Mouse (Mus musculus): ENCODE data around the gene Rhobtb3. TPM values are rescaled to one million over a fixed set of nuclear protein-coding genes. Genes with fewer than 3 reads are reported as not detected.
A peak's percentile ranks its signal among the peaks of the same experiment; 100 is the strongest.

The Rhobtb3 gene
- polyA plus RNA-seq, 1 experiment from 2014 or later = 19.2 TPM

- Histone ChIP-seq H3K4me2 (ENCODE audit: low read length) (no peak overlapping the region), H3K9me3 (replicated peaks; ENCODE audit: control insufficient read depth, low read length, poor library complexity, severe bottlenecking) (no peaks in the 10 kb centered on the region), H3K9ac (ENCODE audit: low read depth, low read length) (no peak overlapping the region), H3K27me3 (ENCODE audit: control insufficient read depth, insufficient read depth, low read depth, low read length) (no peaks in the 10 kb centered on the region), H3K4me1 (ENCODE audit: control insufficient read depth, insufficient read depth, low read length) (no peaks in the 10 kb centered on the region), H3K27ac (ENCODE audit: low read length) (no peak overlapping the region), H3K4me3 (ENCODE audit: low read depth, low read length) (no peak overlapping the region), H3K36me3 (ENCODE audit: control insufficient read depth, insufficient read depth, low read length) (no peaks in the 10 kb centered on the region)
- peak; percentile 32; the same call in 1 of the 2 replicates for ATAC-seq
Measured at GRCm38 (mm10) chr13:75955357-75955992, 11.8 kb upstream of the Rhobtb3 start.

GRCm38 (mm10) chr13:75950295-75950694 lies 6.6 kb upstream of the Rhobtb3 start:
- ATAC-seq = no peak
- H3K36me3 ChIP-seq (ENCODE audit: control insufficient read depth, insufficient read depth, low read length) = no peaks in the 10 kb centered on the region
- 56% methylated on average over 1 of the region's 1 CpGs for WGBS
- H3K4me3 ChIP-seq (ENCODE audit: low read depth, low read length) = no peak overlapping the region
- no peak overlapping the region for H3K27ac ChIP-seq (ENCODE audit: low read length)
- H3K9me3 ChIP-seq (replicated peaks; ENCODE audit: control insufficient read depth, low read length, poor library complexity, severe bottlenecking) = no peaks in the 10 kb centered on the region
- no peak overlapping the region for H3K4me2 ChIP-seq (ENCODE audit: low read length)
- H3K9ac ChIP-seq (ENCODE audit: low read depth, low read length) = no peak overlapping the region
- H3K4me1 ChIP-seq (ENCODE audit: control insufficient read depth, insufficient read depth, low read length) = no peaks in the 10 kb centered on the region
- no peaks in the 10 kb centered on the region for H3K27me3 ChIP-seq (ENCODE audit: control insufficient read depth, insufficient read depth, low read depth, low read length)

- Histone ChIP-seq H3K4me1 (ENCODE audit: control insufficient read depth, insufficient read depth, low read length) (peaks cover 21% of the 10 kb centered on the region), H3K9ac (ENCODE audit: low read depth, low read length) (peak overlapping the region; percentile 90), H3K27ac (ENCODE audit: low read length) (peak overlapping the region; percentile 97), H3K4me2 (ENCODE audit: low read length) (peak overlapping the region; percentile 58), H3K4me3 (ENCODE audit: low read depth, low read length) (peak overlapping the region; percentile 70), H3K9me3 (replicated peaks; ENCODE audit: control insufficient read depth, low read length, poor library complexity, severe bottlenecking) (no peaks in the 10 kb centered on the region), H3K27me3 (ENCODE audit: control insufficient read depth, insufficient read depth, low read depth, low read length) (no peaks in the 10 kb centered on the region), H3K36me3 (ENCODE audit: control insufficient read depth, insufficient read depth, low read length) (no peaks in the 10 kb centered on the region)
- ATAC-seq = no peak
- under 1% methylated on average over 7 of the region's 7 CpGs for WGBS
Measured at GRCm38 (mm10) chr13:75944044-75944820, 507 bp upstream of the Rhobtb3 start.

GRCm38 (mm10) chr13:75942731-75943130 lies 994 bp downstream of the Rhobtb3 start:
- H3K36me3 ChIP-seq (ENCODE audit: control insufficient read depth, insufficient read depth, low read length) = peaks cover 8% of the 10 kb centered on the region
- peak overlapping the region; percentile 97 for H3K27ac ChIP-seq (ENCODE audit: low read length)
- H3K4me3 ChIP-seq (ENCODE audit: low read depth, low read length) = peak overlapping the region; percentile 70
- peak overlapping the region; percentile 90 for H3K9ac ChIP-seq (ENCODE audit: low read depth, low read length)
- H3K27me3 ChIP-seq (ENCODE audit: control insufficient read depth, insufficient read depth, low read depth, low read length) = no peaks in the 10 kb centered on the region
- ATAC-seq = peak; percentile 47
- 0% methylated on average over 6 of the region's 6 CpGs for WGBS
- H3K4me2 ChIP-seq (ENCODE audit: low read length) = peak overlapping the region; percentile 58
- peaks cover 21% of the 10 kb centered on the region for H3K4me1 ChIP-seq (ENCODE audit: control insufficient read depth, insufficient read depth, low read length)
- H3K9me3 ChIP-seq (replicated peaks; ENCODE audit: control insufficient read depth, low read length, poor library complexity, severe bottlenecking) = no peaks in the 10 kb centered on the region

GRCm38 (mm10) chr13:75941518-75942295 lies 2.0 kb downstream of the Rhobtb3 start:
- Histone ChIP-seq H3K4me3 (ENCODE audit: low read depth, low read length) (peak overlapping the region; percentile 28), H3K36me3 (ENCODE audit: control insufficient read depth, insufficient read depth, low read length) (peaks cover 8% of the 10 kb centered on the region), H3K27me3 (ENCODE audit: control insufficient read depth, insufficient read depth, low read depth, low read length) (no peaks in the 10 kb centered on the region), H3K9me3 (replicated peaks; ENCODE audit: control insufficient read depth, low read length, poor library complexity, severe bottlenecking) (no peaks in the 10 kb centered on the region), H3K4me1 (ENCODE audit: control insufficient read depth, insufficient read depth, low read length) (peaks cover 21% of the 10 kb centered on the region), H3K27ac (ENCODE audit: low read length) (no peak overlapping the region), H3K9ac (ENCODE audit: low read depth, low read length) (no peak overlapping the region), H3K4me2 (ENCODE audit: low read length) (peak overlapping the region; percentile 55)
- WGBS = 52% methylated on average over 5 of the region's 5 CpGs
- no peak for ATAC-seq

- Histone ChIP-seq H3K27me3 (ENCODE audit: control insufficient read depth, insufficient read depth, low read depth, low read length) (no peaks in the 10 kb centered on the region), H3K27ac (ENCODE audit: low read length) (no peak overlapping the region), H3K9me3 (replicated peaks; ENCODE audit: control insufficient read depth, low read length, poor library complexity, severe bottlenecking) (no peaks in the 10 kb centered on the region), H3K36me3 (ENCODE audit: control insufficient read depth, insufficient read depth, low read length) (peaks cover 8% of the 10 kb centered on the region), H3K4me2 (ENCODE audit: low read length) (peak overlapping the region; percentile 55), H3K4me3 (ENCODE audit: low read depth, low read length) (peak overlapping the region; percentile 28), H3K4me1 (ENCODE audit: control insufficient read depth, insufficient read depth, low read length) (peaks cover 21% of the 10 kb centered on the region), H3K9ac (ENCODE audit: low read depth, low read length) (0 out of 2 replicates have a peak overlapping the region, but pooled peaks have one; percentile 31)
- 77% methylated on average over 2 of the region's 2 CpGs for WGBS
- ATAC-seq = no peak
Measured at GRCm38 (mm10) chr13:75940791-75941517, 2.8 kb downstream of the Rhobtb3 start.

GRCm38 (mm10) chr13:75938866-75939265 lies 4.9 kb downstream of the Rhobtb3 start:
- Histone ChIP-seq H3K27me3 (ENCODE audit: control insufficient read depth, insufficient read depth, low read depth, low read length) (no peaks in the 10 kb centered on the region), H3K9me3 (replicated peaks; ENCODE audit: control insufficient read depth, low read length, poor library complexity, severe bottlenecking) (no peaks in the 10 kb centered on the region), H3K36me3 (ENCODE audit: control insufficient read depth, insufficient read depth, low read length) (peaks cover 8% of the 10 kb centered on the region), H3K27ac (ENCODE audit: low read length) (no peak overlapping the region), H3K4me3 (ENCODE audit: low read depth, low read length) (no peak overlapping the region), H3K4me2 (ENCODE audit: low read length) (no peak overlapping the region), H3K9ac (ENCODE audit: low read depth, low read length) (no peak overlapping the region), H3K4me1 (ENCODE audit: control insufficient read depth, insufficient read depth, low read length) (peaks cover 15% of the 10 kb centered on the region)
- 95% methylated on average over 5 of the region's 5 CpGs for WGBS
- ATAC-seq = no peak

GRCm38 (mm10) chr13:75933287-75933686 lies 10.4 kb downstream of the Rhobtb3 start:
- no peak for ATAC-seq
- H3K27me3 ChIP-seq (ENCODE audit: control insufficient read depth, insufficient read depth, low read depth, low read length) = no peaks in the 10 kb centered on the region

More at GRCm38 (mm10) chr13:75933287-75933686, 10.4 kb downstream of the Rhobtb3 start:
- 89% methylated on average over 1 of the region's 1 CpGs for WGBS
- H3K4me1 ChIP-seq (ENCODE audit: control insufficient read depth, insufficient read depth, low read length) = 0 out of 2 replicates have a peak, but pooled peaks cover 2% of the 10 kb centered on the region
- no peak overlapping the region for H3K4me3 ChIP-seq (ENCODE audit: low read depth, low read length)
- peaks cover 3% of the 10 kb centered on the region for H3K36me3 ChIP-seq (ENCODE audit: control insufficient read depth, insufficient read depth, low read length)
- no peaks in the 10 kb centered on the region for H3K9me3 ChIP-seq (replicated peaks; ENCODE audit: control insufficient read depth, low read length, poor library complexity, severe bottlenecking)
- no peak overlapping the region for H3K4me2 ChIP-seq (ENCODE audit: low read length)
- H3K9ac ChIP-seq (ENCODE audit: low read depth, low read length) = no peak overlapping the region
- no peak overlapping the region for H3K27ac ChIP-seq (ENCODE audit: low read length)
